Mouse (Mus musculus): ENCODE measurements at regions not wholly inside any gene's neighbourhood (a gene's known extent, or its start where the extent isn't known, plus 50 kb on each side); places are given as distances from the start of the nearest gene placed in this dataset.

DNA sequence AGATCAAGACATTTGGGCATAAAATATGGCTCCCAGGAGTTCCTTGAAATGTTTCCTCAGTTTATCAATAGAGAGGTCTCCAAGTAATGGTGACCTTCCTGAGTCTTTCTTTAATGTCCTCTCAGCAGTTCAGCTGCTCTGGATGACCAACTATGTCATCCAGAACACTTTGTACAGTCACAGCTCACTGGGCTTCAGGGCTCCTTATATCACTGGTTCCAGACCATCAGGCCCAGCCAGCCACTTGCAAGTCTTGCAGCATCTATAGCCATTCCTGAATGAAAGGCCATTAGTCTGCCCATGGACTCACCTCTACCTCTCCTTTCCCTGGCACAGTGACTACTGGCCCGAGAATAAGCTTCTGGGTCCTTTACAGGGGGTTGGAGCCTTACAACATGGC is 437.8 kb upstream of the Meis1 start:
- no peak for DNase-seq (ENCODE audit: low spot score in 2 of 2)

GRCm38 (mm10) chr11:19463730-19464358 is 445.1 kb upstream of the Meis1 start:
- no peak for DNase-seq (ENCODE audit: low spot score in 2 of 2)

- no peak for DNase-seq (ENCODE audit: low spot score in 2 of 2)
Observed at GRCm38 (mm10) chr11:19468373-19468772, 449.6 kb upstream of the Meis1 start.

DNA sequence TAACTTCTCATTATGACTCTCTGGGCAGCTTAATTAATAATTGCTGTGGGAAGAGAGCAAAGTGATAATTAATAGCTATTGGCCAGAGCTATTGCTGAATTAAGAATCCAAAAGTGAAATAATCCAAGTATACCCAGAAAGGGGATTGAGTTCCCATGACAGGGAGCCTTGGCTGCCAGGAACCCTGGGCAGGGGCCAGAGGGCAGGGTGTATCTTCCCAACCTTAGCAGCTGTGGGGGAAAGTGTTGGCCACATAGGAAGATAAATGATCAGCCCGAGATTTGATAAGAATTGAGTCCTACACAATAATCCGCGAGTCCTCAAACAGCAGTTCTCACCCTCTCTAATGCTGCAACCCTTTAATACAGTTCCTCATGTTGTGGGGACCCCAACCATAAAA is 450.0 kb upstream of the Meis1 start:
- DNase-seq (ENCODE audit: low spot score in 2 of 2), result no peak

- no peak for DNase-seq (ENCODE audit: low spot score in 2 of 2)
Observed at GRCm38 (mm10) chr11:19470648-19471341, 452.0 kb upstream of the Meis1 start.

DNA sequence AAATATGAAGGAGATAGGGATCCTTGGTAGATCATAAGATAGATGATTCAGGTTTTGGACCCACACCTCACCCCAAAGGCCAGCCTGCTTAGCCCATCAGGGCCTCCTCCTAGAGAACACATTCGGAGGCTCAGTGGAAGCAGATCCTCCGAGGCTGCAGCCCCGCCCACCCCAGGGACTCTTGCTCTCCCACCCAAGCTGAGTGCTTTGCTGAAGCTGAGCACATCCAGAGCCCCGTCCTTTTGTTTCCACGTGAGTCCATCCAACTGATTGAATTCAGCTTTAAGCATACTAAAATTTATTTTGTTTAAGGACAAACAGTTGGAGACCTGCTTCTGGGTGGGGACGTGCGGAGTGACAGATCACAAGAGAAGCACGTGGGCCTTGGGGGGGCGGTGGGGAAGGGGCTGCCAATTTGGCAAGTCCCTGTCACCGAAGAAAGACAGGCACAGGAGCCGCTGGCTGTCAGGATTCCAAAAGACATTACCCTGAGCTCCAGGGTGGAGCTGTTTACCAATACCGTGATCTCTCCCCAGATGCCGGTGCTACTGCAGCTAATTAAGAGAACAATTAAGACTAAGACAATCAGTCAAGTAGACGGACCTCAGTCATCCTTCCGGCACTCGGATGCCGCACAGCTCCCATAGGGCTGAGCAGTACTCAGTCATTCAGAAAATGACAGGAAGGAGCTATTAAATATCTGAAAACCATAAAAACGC is 448.9 kb upstream of the Spred2 start:
- DNase-seq (ENCODE audit: low spot score in 2 of 2), result no peak

- no peak for DNase-seq (ENCODE audit: low spot score in 2 of 2)
Observed at GRCm38 (mm10) chr11:19493089-19493756, 431.0 kb upstream of the Spred2 start.

GRCm38 (mm10) chr11:19521721-19522120 is 402.5 kb upstream of the Spred2 start:
- no peak for DNase-seq (ENCODE audit: low spot score in 2 of 2)

- peak in 1 of 2 experiments; percentile 12 for DNase-seq (ENCODE audit: low spot score in 2 of 2)
Observed at GRCm38 (mm10) chr11:19523853-19524487, 400.2 kb upstream of the Spred2 start.

DNA sequence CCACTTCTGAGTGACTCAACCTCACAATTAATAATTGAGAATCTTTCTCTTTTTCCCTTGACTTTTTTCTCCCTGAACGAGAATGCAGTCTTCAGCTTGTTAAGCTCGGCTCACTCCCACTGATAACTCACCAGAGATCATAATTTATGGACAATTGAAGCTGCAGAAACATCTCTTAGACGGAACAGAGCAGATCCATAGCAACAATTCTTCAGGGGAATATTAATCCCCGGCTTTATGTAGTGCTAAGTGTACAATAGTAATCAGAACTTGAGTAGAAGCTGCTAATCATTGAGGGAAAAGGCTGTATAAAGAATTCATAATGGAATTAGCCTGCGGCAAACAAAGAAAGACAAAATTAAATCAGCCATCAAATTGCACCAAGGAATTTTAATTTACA is 395.0 kb upstream of the Spred2 start:
- no peak for DNase-seq (ENCODE audit: low spot score in 2 of 2)

DNA sequence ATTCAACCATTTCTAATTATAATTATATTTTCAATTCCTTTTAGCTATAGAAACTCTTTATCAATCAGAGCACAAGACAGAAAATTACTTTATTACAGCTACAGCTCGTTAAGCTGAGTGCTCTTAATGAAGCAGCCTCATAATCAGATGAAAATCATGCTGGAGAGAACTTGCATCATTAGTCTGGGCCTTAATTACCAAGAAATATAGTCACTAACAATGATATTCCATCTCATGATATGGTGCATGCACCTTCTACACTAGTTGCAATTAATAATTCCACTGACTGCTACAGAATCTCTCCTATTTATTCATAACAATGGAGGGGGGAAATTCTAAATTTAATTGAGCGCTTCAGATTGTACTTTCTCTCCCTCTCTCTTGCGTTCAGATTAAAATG is 393.5 kb upstream of the Spred2 start:
- no peak for DNase-seq (ENCODE audit: low spot score in 2 of 2)

GRCm38 (mm10) chr11:19531255-19532003 is 392.7 kb upstream of the Spred2 start:
- no peak for DNase-seq (ENCODE audit: low spot score in 2 of 2)

GRCm38 (mm10) chr11:19532867-19533266 is 391.3 kb upstream of the Spred2 start:
- no peak for DNase-seq (ENCODE audit: low spot score in 2 of 2)

- DNase-seq (ENCODE audit: low spot score in 2 of 2), result no peak
Observed at GRCm38 (mm10) chr11:19533701-19534100, 390.5 kb upstream of the Spred2 start.

GRCm38 (mm10) chr11:19535215-19535614 is 389.0 kb upstream of the Spred2 start:
- no peak for DNase-seq (ENCODE audit: low spot score in 2 of 2)

- no peak for DNase-seq (ENCODE audit: low spot score in 2 of 2)
Observed at GRCm38 (mm10) chr11:19546226-19546625, 377.9 kb upstream of the Spred2 start.

GRCm38 (mm10) chr11:19554316-19554946 is 369.7 kb upstream of the Spred2 start:
- no peak for DNase-seq (ENCODE audit: low spot score in 2 of 2)

DNA sequence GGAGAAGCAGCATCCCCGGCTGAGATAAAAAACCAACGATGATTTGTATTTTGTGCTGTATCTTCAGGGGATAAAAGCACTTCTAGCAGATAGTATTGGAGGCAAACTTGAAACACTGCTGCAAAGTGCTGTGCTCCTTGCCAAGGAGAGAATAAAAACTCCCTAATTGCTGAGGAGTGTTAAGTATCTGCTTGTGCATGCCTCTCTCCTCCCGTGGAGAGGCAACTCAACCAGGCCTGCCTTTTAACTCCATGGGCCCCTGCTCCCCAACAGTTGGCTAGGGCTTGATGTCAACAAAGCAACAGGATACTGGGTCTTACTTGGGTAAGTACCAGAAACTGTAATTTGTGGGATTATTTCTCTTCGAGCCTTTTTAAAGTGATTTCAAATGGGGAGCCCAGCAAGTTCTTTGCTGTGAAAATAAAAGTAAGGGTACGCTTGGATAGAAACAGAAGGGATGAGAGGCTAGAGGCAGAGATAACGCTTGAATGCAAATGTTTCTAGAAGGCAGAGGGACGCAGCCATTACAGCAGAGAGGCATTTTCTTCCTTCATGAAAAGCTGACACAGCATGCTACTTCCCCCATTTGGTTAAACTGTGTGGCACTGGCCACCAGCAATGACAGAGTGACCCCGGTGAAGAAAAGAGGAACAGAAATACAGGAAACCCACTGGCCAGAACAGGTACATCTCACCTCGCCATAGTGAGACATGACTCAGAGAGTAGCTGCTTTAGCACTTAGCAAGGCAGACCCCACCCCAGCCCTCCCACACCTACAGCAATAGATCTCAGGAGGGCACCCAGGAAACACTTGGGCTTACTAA is 369.0 kb upstream of the Spred2 start:
- DNase-seq (ENCODE audit: low spot score in 2 of 2), result no peak

DNA sequence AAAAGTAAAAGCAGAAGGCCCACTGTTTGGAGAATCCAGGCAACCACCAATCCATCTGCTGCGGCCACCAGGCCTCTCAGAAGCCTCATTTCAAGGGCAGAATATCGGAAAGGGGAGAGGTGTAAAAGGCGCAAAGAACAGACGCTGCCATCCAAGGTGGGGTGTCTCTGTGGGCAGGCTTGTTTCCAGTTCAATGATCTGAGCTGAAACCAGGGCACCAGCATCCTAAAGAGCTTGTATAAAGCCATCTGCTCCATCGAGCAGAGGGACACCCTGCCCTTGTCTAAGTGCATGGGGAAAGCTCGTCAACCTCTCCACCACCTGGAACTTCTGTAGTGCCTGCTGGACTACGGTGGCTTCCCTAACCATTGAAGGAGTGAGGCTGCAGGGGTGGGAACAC is 363.7 kb upstream of the Spred2 start:
- DNase-seq (ENCODE audit: low spot score in 2 of 2), result no peak
